Mouse (Mus musculus) neural tube, embryonic 11.5 days (tissue): ENCODE results near the gene Gm21411. TPM values are rescaled to one million over a fixed set of nuclear protein-coding genes. Genes with fewer than 3 reads are reported as not detected.
A peak's percentile ranks its signal among the peaks of the same experiment; 100 is the strongest.
"Not testable (repeated sequence)": the region's sequence is repeated elsewhere in the genome, so short reads cannot be mapped to it uniquely, and the experiment has no call there.

Experiments used
- ATAC-seq: fragments of 200-750 bp; cut with Nextera tagmentation; 2 replicates; pipeline ENCODE4 v1.8.0; 2017; ENCODE audit warnings: moderate number of reproducible peaks, mild to moderate bottlenecking, moderate TSS enrichment, moderate library complexity; ENCODE audit not compliant: insufficient read depth, low FRiP score, low TSS enrichment
- DNase-seq: peaks from one replicate; pipeline ENCODE4 v3.0.0-alpha.2; 2015; ENCODE audit warnings: low spot score
- H3K27ac ChIP-seq: fragments of 300-500 bp; sonication (generic); 2 replicates; pipeline ENCODE4 v1.5.1; 2014; ENCODE audit warnings: low read depth, mild to moderate bottlenecking, low read length
- H3K27me3 ChIP-seq: fragments of 300-500 bp; sonication (generic); 2 replicates; pipeline ENCODE4 v1.6.1; 2014; ENCODE audit warnings: mild to moderate bottlenecking, low read length, mixed read lengths; ENCODE audit not compliant: control insufficient read depth, insufficient read depth
- H3K36me3 ChIP-seq: fragments of 300-500 bp; sonication (generic); 2 replicates; pipeline ENCODE4 v1.6.1; 2014; ENCODE audit warnings: mild to moderate bottlenecking, low read length, moderate library complexity, mixed read lengths; ENCODE audit not compliant: control insufficient read depth, insufficient read depth
- H3K4me1 ChIP-seq: fragments of 300-500 bp; sonication (generic); 2 replicates; pipeline ENCODE4 v1.6.1; 2014; ENCODE audit warnings: low read length, mixed read lengths; ENCODE audit not compliant: control insufficient read depth, insufficient read depth
- H3K4me2 ChIP-seq: fragments of 300-500 bp; sonication (generic); 2 replicates; pipeline ENCODE4 v1.6.1; 2014; ENCODE audit warnings: low read depth, mild to moderate bottlenecking, moderate library complexity
- H3K4me3 ChIP-seq: fragments of 300-500 bp; sonication (generic); 2 replicates; pipeline ENCODE4 v1.5.1; 2014; ENCODE audit warnings: low read depth, low read length
- H3K9ac ChIP-seq: fragments of 300-500 bp; sonication (generic); 2 replicates; pipeline ENCODE4 v1.6.1; 2014; ENCODE audit warnings: mild to moderate bottlenecking, low read length
- H3K9me3 ChIP-seq: fragments of 300-500 bp; sonication (generic); 2 replicates; pipeline ENCODE4 v1.6.1; 2016; ENCODE audit warnings: low read length; ENCODE audit not compliant: control insufficient read depth
- WGBS: fragments of 180-500 bp; shearing (Covaris S2); extraction: QIAGEN DNeasy Blood & Tissue Kit; methylation state at CpG from one replicate; pipeline ENCODE4 v1.1.7; 2014; 5-methylcytosine and 5-hydroxymethylcytosine counted together
- polyA plus RNA-seq: library from polyadenylated mRNA; unstranded; fragments of >200 nt; fragmentation: Nextera tagmentation; extraction: Ambion mirVana; gene quantifications from 2 replicates; pipeline ENCODE4 v1.2.1, GENCODE M21; 2014

The Gm21411 gene
- polyA plus RNA-seq: not detected in 2 replicates

DNA sequence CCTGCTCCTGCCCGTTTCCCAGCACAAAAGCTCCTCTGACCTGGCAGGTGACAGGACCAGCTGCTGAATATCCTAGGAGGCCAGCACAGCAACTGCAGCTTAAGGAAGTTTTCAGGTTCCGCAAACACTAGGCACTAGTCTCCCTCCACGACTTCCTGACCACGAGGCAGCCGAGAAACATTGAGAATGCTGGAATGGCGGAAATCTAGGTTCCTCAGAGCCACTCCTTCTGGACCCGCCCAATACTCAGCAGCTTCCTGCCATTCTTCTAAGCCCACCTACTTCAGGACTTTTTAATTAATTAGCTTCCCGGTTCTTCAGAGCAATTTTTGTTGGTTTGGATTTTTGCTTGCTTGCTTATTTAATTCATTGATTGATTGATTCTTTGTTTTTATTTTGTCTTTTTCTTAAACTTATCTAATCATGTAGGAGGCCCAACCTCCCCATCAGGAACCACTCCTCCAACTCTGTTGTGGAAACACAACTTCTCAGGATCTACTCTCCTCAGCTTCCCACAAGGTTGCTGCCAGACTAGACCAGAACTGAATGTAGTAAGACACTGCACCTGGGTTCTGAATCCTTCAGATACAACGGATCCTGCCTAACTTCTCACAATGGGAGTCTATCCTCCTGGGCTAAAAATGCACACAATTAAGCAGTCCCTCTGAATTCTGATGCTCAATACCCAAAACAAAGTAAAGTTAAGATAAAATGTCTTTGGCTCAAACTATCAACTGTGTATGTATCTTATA, at the start of gene Gm21411:
Gene Gm21411 (minus strand): TSS at position 205 of the 752 bp plus-strand sequence.
- H3K36me3 ChIP-seq, H3K27ac ChIP-seq, H3K27me3 ChIP-seq, H3K4me2 ChIP-seq, H3K9me3 ChIP-seq, DNase-seq, H3K4me1 ChIP-seq, H3K4me3 ChIP-seq, H3K9ac ChIP-seq, ATAC-seq: not testable (repeated sequence)
- WGBS: 80% methylated on average over 9 of the region's 9 CpGs

DNA sequence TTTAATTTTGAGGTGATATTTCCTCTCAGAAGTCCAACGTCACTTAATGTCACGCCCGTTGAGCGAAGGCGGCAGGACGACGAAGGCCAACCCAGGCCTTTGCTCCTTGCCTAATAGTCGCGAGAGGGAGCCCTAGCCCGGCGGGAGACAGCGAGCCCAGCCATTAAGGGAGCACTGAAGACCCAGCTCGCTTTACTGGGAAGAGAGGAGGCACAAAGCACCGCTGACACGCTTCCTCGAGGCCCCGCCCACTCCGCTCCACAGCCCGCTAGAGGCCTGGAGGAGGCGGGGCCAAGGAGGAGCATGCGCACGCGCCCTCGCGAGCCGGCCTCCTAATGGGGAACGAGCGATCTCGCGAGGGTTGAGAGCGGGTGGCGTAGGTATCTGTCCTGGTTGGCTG, 32.3 kb upstream of the Gm21411 start:
- ATAC-seq: not testable (repeated sequence)

DNA sequence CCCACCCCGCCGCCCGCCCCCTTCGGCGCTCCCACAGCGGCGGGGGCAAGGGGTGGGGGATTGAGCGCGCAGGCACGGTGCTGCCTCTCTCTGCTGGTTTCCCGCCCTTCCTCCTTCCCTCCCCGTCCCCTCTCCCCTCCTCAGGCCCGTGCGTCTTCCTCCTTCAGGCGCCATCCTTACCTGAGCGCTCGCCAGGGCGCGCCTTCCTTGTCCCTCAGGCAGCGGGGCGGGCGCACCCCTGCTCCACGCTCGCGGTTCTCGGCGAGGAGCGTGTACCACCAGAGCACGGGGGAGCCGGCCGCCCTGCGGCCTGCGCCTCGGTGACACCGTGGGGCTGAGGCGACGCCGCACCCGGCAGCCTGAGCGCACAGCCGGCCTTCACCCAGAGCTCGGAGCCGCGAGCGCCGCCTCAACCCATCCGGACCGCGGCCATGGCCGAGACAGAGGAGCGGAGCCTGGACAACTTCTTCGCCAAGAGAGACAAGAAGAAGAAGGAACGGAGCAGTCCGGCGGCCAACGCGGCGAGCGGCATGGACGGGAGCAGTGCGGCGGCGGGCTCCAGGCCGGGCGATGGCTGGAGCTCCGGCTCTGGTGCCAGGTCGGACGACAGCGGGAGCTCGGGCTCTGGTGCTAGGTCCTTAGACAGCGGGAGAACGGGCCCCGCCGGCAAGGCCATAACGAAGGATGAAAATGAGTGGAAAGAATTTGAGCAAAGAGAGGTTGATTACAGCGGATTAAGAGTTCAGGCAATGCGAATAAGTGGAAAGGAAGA, 23.1 kb upstream of the Gm21411 start:
- WGBS: 7% methylated on average over 76 of the region's 77 CpGs

More for the DNA sequence above, 32.3 kb upstream of the Gm21411 start:
- WGBS: 61% methylated on average over 26 of the region's 32 CpGs
- not testable (repeated sequence) for H3K27me3 ChIP-seq, H3K9ac ChIP-seq, H3K9me3 ChIP-seq, H3K4me2 ChIP-seq, H3K4me3 ChIP-seq, H3K27ac ChIP-seq, H3K4me1 ChIP-seq, DNase-seq, H3K36me3 ChIP-seq

DNA sequence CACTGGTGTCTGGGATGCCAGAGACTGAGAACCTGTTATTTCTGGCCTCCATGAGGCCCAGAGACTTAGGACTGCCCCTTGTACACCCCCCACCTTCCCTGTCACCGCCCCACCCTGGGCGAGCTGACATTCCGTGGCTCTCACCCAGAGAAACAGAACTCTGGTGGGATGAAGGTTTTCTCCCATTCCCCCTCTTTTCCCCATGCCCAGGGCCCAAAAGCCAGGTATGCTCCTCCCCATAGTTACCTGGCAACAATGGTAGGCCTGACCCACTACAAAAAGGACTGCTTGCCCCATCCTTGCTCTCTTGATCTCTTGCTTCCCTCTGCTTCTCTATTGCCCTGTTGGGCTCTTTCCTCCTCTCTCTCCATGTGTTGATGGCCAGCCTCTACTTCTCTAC, 5.8 kb upstream of the Gm21411 start:
- ATAC-seq (no peak), DNase-seq (no peak)
- no peaks in the 10 kb centered on the region for H3K4me1 ChIP-seq
- H3K36me3 ChIP-seq: no peaks in the 10 kb centered on the region
- peaks cover 4% of the 10 kb centered on the region; the same call in 1 of the 2 replicates for H3K9me3 ChIP-seq
- no peak overlapping the region for H3K27ac ChIP-seq
- no peak overlapping the region for H3K4me3 ChIP-seq
- H3K9ac ChIP-seq: no peak overlapping the region
- no peak overlapping the region for H3K4me2 ChIP-seq
- 89% methylated on average over 3 of the region's 3 CpGs for whole genome bisulfite sequencing
- H3K27me3 ChIP-seq: no peaks in the 10 kb centered on the region

More for the DNA sequence above, 23.1 kb upstream of the Gm21411 start:
- H3K4me3 ChIP-seq: peak overlapping the region; percentile 28
- no peaks in the 10 kb centered on the region for H3K36me3 ChIP-seq
- peak overlapping the region; percentile 44 for H3K4me2 ChIP-seq
- peak overlapping the region; percentile 26; the same call in 1 of the 2 replicates for H3K9ac ChIP-seq
- ATAC-seq (peak; percentile 58), DNase-seq (peak; percentile 35)
- no peaks in the 10 kb centered on the region for H3K27me3 ChIP-seq
- H3K27ac ChIP-seq: no peak overlapping the region
- no peaks in the 10 kb centered on the region for H3K4me1 ChIP-seq
- 0 out of 2 replicates have a peak, but pooled peaks cover 3% of the 10 kb centered on the region for H3K9me3 ChIP-seq

DNA sequence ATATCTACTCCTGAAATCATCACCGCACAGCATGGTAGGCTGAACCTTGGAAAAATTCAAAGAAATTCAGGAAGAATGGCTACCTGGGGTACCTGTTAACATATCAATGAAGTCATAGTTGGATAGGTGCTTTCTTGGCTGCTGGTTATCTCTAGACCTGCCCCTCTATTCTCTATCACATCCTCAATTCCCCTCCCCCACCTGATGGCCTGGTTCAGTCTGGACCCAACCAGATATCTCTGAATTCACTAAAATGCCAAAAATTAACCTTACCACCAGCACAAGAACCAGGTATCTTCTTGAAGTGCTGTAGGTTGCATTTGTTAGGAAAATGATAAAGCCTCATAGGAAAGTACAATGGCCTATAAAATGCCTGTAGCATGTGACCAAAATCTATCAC, 1.3 kb downstream of the Gm21411 start:
- not testable (repeated sequence) for H3K9ac ChIP-seq, ATAC-seq, H3K27me3 ChIP-seq, H3K36me3 ChIP-seq, DNase-seq, H3K4me2 ChIP-seq, H3K9me3 ChIP-seq, H3K4me3 ChIP-seq, H3K27ac ChIP-seq, H3K4me1 ChIP-seq
- 96% methylated on average over 1 of the region's 1 CpGs for WGBS

DNA sequence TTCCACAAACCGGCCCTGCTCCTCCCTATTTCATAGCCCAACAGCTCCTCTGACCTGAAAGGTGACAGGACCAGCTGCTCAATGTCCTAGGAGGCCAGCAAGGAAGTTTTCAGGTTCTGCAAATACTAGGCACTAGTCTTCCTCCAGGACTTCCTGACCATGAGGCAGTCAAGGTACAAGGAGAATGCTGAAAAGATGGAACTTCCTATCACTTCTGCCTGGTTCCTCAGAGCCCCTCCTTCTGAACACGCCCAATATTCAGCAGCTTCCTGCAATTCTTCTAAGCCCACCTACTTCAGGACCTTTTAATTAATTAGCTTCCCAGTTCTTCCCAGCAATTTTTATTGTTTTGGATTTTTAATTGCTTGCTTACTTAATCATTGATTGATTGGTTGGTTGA, 4.6 kb downstream of the Gm21411 start:
- not testable (repeated sequence) for H3K27ac ChIP-seq, H3K4me1 ChIP-seq, H3K4me2 ChIP-seq, DNase-seq, H3K4me3 ChIP-seq, H3K36me3 ChIP-seq, H3K9me3 ChIP-seq, H3K27me3 ChIP-seq, ATAC-seq, H3K9ac ChIP-seq
- 70% methylated on average over 2 of the region's 2 CpGs for WGBS

DNA sequence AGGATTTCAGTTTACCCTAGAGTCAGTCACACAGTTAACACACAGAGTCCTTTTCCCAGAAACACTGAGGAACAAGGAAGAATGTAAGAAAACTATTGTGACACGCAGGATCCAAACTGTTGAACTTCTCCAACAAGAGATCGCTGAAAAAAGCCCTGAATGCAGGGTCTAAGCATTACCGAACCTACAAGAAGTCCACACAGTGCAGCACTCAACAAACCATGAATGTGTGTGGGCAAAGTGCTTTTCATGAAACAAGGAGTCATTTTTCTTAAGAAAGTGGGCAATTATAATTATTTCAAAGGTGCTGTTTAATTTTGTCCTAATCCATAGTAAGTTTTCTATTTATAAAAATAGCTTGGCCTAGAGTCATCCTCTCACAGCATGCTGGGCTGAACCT, 6.3 kb downstream of the Gm21411 start:
- H3K4me1 ChIP-seq, H3K36me3 ChIP-seq, H3K4me2 ChIP-seq, DNase-seq, H3K27me3 ChIP-seq, H3K9me3 ChIP-seq, ATAC-seq, H3K4me3 ChIP-seq, H3K27ac ChIP-seq, H3K9ac ChIP-seq: not testable (repeated sequence)
- 61% methylated on average over 3 of the region's 3 CpGs for WGBS
